Mouse (Mus musculus) kidney, postnatal 36 days (tissue): Measurements from ENCODE around the gene Gpa33.
A peak's percentile ranks its signal among the peaks of the same experiment; 100 is the strongest.
"Not testable (repeated sequence)": the region's sequence is repeated elsewhere in the genome, so short reads cannot be mapped to it uniquely, and the experiment has no call there.

Experiments
- DNase-seq, 2 experiments: peaks; one replicate each; pipeline ENCODE4 v3.0.0; 2021 to 2022; ENCODE audit warnings: mixed read lengths in 2 of 2

Gene Gpa33

DNA sequence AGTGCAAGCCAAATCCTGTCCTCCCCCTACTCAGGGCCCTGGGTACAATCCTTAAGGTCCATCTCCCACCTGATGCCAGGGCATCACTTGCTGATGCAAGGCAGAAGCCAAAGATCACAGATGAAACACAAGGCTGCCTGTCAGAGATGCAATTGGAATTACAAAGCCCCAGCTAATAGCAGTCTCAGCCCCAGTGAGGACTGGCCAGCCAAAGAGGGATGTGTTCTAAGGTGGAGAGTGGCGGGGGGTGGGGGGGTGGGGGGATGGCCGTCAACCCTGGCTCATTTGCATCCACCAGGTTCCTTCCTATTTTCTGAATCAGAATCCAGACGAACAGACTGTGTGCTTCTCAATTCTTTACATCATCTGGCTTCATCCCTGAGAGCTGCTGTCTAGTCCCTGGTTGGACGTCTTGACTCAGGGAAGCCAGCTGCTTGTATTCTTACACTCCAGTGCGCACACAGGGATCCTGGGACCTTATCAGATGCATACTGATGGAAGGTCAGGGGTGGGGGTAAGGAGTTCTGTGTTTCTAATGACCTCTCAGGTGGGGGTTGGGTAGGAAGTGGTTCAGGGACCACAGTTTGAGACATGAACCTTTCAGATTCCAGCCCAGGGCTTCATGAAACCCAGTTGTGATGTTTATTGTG lies 5.2 kb downstream of the Gpa33 start:
- no peak for DNase-seq

DNA sequence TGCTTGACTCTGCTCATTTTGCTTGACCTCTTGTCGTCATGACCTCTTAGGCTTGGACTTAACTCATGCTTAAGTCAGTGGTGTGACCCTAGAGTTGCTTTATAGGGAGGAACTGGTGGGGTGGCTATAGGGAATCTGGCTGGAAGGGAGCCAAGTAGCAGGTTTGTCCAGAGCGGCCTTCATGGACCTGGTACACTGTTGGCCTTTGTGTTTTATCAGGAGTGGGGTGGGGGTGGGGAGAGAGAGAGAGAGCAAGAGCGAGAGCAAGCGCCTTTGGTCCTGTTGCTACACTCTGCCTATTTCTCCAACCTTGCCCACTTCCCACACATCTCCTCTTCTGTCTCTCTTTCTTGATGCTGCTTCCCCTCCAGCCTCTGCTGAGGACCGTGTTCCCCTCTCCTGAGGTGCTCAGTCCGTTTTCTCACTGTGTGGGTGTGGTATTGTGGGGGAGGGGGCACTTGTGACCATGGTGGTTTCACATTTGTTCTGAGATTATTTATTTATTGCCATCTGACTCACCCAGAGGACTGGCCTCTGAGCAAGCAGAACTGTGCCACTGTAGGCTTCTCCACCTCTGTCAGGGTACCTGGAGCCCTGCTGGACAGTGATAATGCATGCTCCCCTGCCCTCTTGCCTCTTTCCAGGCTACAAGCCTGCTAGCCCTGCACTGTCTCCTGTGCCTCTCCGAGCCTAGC lies 7.4 kb downstream of the Gpa33 start:
- no peak for DNase-seq

DNA sequence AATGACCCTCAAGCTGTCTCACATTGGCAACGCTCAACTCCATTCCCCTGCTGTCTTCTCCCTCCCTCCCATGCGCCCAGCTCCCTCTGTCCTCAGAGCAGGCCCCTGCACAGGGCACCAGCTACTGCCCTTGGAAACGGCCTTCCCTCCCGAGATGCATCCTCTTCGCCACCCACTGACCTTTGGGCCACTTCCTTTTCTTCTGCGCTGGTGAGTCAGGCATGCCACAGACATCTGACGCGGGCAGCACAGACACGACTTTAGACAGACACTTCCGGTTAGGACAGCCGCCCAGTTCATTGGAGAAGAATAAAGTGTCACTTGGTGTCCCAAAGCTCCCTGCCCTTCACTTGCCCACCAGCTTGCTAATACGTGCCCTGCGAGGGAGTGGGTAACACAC lies 8.1 kb downstream of the Gpa33 start:
- DNase-seq: peak; percentile 36 to 49

DNA sequence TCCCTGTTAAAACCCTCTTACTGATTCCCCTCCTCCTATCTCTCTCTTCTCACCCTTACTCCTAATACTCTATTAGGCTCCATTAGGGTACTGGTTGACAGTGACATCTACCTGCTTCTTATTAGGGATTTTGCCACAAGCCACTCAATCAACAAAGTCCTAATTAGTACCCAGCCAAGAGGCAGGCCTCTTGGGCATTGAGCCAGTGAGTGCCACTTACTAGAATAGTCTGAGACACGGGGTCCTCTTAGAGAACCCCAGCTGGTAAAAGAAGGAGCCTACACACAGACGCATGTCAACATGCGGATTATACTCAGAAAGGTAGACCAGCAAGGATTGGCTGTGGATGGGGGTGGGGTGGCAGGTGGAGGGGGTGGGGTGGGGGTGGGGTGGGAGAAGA lies 9.1 kb downstream of the Gpa33 start:
- no peak for DNase-seq

DNA sequence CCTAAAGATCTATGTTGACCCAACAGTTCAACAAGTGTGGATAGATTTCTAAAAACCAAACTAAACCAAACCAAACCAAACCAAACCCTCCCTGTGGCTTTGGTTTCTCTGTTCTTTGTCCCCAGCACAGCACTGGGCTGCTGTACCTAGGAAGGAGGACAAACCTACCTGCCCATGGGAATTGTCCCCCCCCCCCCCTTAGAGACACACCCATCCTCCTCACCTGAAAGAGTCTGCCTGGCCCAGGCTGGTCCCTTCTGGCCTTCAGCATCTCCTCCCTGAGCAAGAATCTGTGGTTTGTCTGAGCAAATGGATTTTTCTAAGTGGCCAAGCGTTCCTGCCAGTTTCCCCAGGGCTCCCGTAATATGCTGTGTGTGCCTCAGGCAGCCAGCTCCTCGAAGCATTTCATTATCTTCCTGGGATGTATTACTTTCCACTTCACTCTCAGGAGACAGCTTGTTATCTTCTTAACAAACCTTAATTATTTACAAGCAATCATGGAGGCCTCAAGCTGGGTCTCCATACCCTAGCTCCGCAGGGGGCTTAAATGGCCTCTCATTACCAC lies 9.7 kb downstream of the Gpa33 start:
- DNase-seq: no peak

DNA sequence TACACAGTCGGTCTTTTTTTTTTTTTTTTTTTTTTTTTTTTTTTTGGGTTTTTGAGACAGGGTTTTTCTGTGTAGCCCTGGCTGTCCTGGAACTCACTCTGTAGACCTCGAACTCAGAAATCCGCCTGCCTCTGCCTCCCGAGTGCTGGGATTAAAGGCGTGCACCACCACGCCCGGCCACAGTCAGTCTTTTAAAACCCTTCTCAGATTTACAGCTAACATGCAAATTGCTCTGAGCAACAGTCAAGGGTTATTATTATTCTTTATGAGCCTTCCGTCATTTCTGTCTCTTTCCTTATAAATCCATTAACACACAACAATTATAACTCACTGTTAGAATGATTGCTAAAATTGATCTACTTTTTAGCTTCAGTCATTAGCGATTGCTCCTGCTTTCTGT lies 11.8 kb downstream of the Gpa33 start:
- not testable (repeated sequence) for DNase-seq

- no peak for DNase-seq
Observed at GRCm38 (mm10) chr1:166142369-166142768, 12.3 kb downstream of the Gpa33 start.

GRCm38 (mm10) chr1:166146626-166147025 lies 16.6 kb downstream of the Gpa33 start:
- no peak for DNase-seq

GRCm38 (mm10) chr1:166147657-166148056 lies 17.6 kb downstream of the Gpa33 start:
- no peak for DNase-seq

GRCm38 (mm10) chr1:166149441-166149840 lies 19.4 kb downstream of the Gpa33 start:
- no peak for DNase-seq

- DNase-seq: no peak
Observed at GRCm38 (mm10) chr1:166150035-166150434, 20.0 kb downstream of the Gpa33 start.

DNA sequence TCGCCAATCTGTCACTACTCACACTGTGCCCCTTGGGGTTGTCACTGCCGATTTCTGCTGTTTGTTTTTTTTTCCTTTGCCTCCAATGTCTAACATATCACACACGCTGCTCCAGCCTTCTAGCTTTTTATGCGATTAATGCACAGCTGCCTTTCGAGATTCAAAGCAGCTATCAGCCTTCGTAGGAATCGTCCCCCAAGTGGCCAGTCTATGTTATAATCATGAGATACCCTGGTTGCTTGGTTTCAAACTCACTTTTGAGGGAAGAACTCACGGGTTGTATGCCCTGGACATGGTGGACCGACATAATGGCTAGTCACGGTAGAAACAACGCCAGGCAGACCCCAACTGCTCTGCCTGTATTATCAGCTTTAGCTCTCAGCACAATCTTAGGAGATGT lies 21.3 kb downstream of the Gpa33 start:
- DNase-seq: no peak

- no peak for DNase-seq
Observed at GRCm38 (mm10) chr1:166152034-166152433, 22.0 kb downstream of the Gpa33 start.

GRCm38 (mm10) chr1:166153351-166154120 lies 23.5 kb downstream of the Gpa33 start:
- DNase-seq: peak; percentile 83 to 96

- peak; percentile 73 to 90 for DNase-seq
Observed at GRCm38 (mm10) chr1:166154162-166155112, 24.4 kb downstream of the Gpa33 start.

GRCm38 (mm10) chr1:166155113-166155494 lies 25.1 kb downstream of the Gpa33 start:
- DNase-seq: no peak

DNA sequence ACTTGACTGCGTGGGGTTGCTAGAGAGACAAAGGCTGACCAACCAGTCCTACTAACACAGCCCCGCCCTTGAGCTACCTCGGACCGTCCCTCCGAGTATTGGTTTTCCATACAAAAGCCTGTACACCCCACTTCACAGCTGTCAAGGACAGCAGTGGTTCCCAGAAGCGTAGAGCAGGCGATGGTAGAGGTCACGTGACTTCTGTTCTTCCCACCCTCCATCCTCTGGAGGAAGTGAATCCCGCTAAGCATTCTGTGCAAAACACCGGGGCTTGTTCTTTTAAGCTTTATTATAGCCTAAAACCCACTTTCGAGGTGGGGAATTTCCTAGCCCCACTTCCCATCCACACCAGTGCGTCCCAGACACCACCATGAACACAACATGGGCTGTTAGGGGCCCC lies 27.7 kb downstream of the Gpa33 start:
- no peak for DNase-seq

GRCm38 (mm10) chr1:166158664-166159063 lies 28.6 kb downstream of the Gpa33 start:
- DNase-seq: no peak

GRCm38 (mm10) chr1:166160111-166160510 lies 30.1 kb downstream of the Gpa33 start:
- DNase-seq: no peak

GRCm38 (mm10) chr1:166160569-166161445 lies 30.8 kb downstream of the Gpa33 start:
- peak; percentile 56 to 86 for DNase-seq

GRCm38 (mm10) chr1:166164580-166164979 lies 34.5 kb downstream of the Gpa33 start:
- DNase-seq: no peak
